Mouse (Mus musculus) CH12.LX (cell line): ENCODE measurements around the gene Kcnj4. TPM values are rescaled to one million over a fixed set of nuclear protein-coding genes. Genes with fewer than 3 reads are reported as not detected.

ENCODE experiments used
- DNase-seq: peaks from one replicate; pipeline ENCODE4 v3.0.0-alpha.2; 2013; ENCODE audit errors: extremely low read depth
- H3K27ac ChIP-seq: 2 replicates; pipeline ENCODE4 v1.5.1; 2012; ENCODE audit warnings: low read depth, mild to moderate bottlenecking, control low read depth, moderate library complexity; ENCODE audit not compliant: insufficient read depth
- H3K27me3 ChIP-seq: replicated peaks from 2 replicates; pipeline ENCODE3; 2012; ENCODE audit warnings: inconsistent platforms
- H3K36me3 ChIP-seq, 2 experiments: replicated peaks in 1 of 2; 2 replicates each; pipeline versions ENCODE3 to v1.6.1; 2012; ENCODE audit warnings: inconsistent platforms in 1 of 2, low read length in 1 of 2, mild to moderate bottlenecking in 1 of 2, mixed read lengths in 1 of 2, moderate library complexity in 1 of 2; ENCODE audit not compliant: control insufficient read depth in 1 of 2, insufficient read depth in 1 of 2
- H3K4me1 ChIP-seq, 2 experiments: 2 replicates each; pipeline ENCODE4 v1.6.1; 2012; ENCODE audit warnings: inconsistent platforms in 1 of 2, moderate library complexity in 1 of 2; ENCODE audit not compliant: insufficient read depth in 2 of 2, control insufficient read depth in 1 of 2
- H3K4me2 ChIP-seq: 2 replicates; pipeline ENCODE4 v1.6.1; 2012; ENCODE audit warnings: low read depth, mild to moderate bottlenecking, control low read depth; ENCODE audit not compliant: poor library complexity, insufficient read depth, severe bottlenecking
- H3K4me3 ChIP-seq, 3 experiments: fragments of 150-350 bp in 1 of 3; sonication (generic) in 1 of 3; replicated peaks in 1 of 3; 2 replicates each; pipeline versions ENCODE3 to v1.5.1; 2011 to 2012; ENCODE audit warnings: low read depth in 2 of 3, low read length in 2 of 3, mild to moderate bottlenecking in 2 of 3, moderate library complexity in 2 of 3, control low read depth in 1 of 3, improper control_type of control experiment in 1 of 3, inconsistent platforms in 1 of 3, mixed read lengths in 1 of 3; ENCODE audit not compliant: poor library complexity in 1 of 3
- H3K79me2 ChIP-seq: replicated peaks from 2 replicates; pipeline ENCODE4 v1.6.1; 2012; ENCODE audit warnings: mild to moderate bottlenecking, moderate library complexity; ENCODE audit not compliant: control insufficient read depth, poor library complexity, insufficient read depth, severe bottlenecking; ENCODE audit errors: extremely low read depth
- H3K9ac ChIP-seq: 2 replicates; pipeline ENCODE4 v1.6.1; 2012; ENCODE audit warnings: low read depth, mild to moderate bottlenecking, control low read depth, moderate library complexity; ENCODE audit not compliant: insufficient read depth
- H3K9me3 ChIP-seq: replicated peaks from 2 replicates; pipeline ENCODE3; 2012; ENCODE audit warnings: low read length, inconsistent platforms, mixed read lengths
- BHLHE40 ChIP-seq: IDR thresholded peaks from 2 replicates; pipeline ENCODE4 v1.6.1; 2011; ENCODE audit warnings: mild to moderate bottlenecking, low read depth, low read length, improper control_type of control experiment
- CHD2 ChIP-seq: IDR thresholded peaks from 2 replicates; pipeline ENCODE4 v1.6.1; 2011; ENCODE audit warnings: low read length, improper control_type of control experiment
- CTCF ChIP-seq, 2 experiments: IDR thresholded peaks in 1 of 2; conservative IDR thresholded peaks in 1 of 2; 2 replicates each; pipeline ENCODE4 v1.5.1; 2011 to 2012; ENCODE audit warnings: low read depth in 2 of 2, low read length in 2 of 2, improper control_type of control experiment in 1 of 2, inconsistent platforms in 1 of 2, mild to moderate bottlenecking in 1 of 2, moderate library complexity in 1 of 2
- EP300 ChIP-seq: IDR thresholded peaks from 2 replicates; pipeline ENCODE4 v1.6.1; 2011; ENCODE audit warnings: low read length, improper control_type of control experiment
- GABPA ChIP-seq: IDR thresholded peaks from 2 replicates; pipeline ENCODE4 v1.6.1; 2012; ENCODE audit warnings: low read depth, low read length, improper control_type of control experiment, inconsistent platforms; ENCODE audit not compliant: insufficient replicate concordance
- HCFC1 ChIP-seq: IDR thresholded peaks from 2 replicates; pipeline ENCODE4 v1.6.1; 2012; ENCODE audit warnings: low read depth, mild to moderate bottlenecking, inconsistent platforms, low read length, improper control_type of control experiment
- MAZ ChIP-seq: IDR thresholded peaks from 2 replicates; pipeline ENCODE4 v1.6.1; 2012; ENCODE audit warnings: low read depth, mild to moderate bottlenecking, inconsistent platforms, low read length, improper control_type of control experiment, moderate library complexity
- MXI1 ChIP-seq: IDR thresholded peaks from 2 replicates; pipeline ENCODE4 v1.6.1; 2011; ENCODE audit warnings: mild to moderate bottlenecking, low read depth, low read length, improper control_type of control experiment
- MYC ChIP-seq: IDR thresholded peaks from 2 replicates; pipeline ENCODE4 v1.6.1; 2011; ENCODE audit warnings: low read depth, mild to moderate bottlenecking, improper control_type of control experiment, low read length
- NRF1 ChIP-seq: IDR thresholded peaks from 2 replicates; pipeline ENCODE4 v1.6.1; 2014; ENCODE audit warnings: low read depth, mild to moderate bottlenecking, inconsistent platforms, low read length, improper control_type of control experiment, moderate library complexity
- PAX5 ChIP-seq: IDR thresholded peaks from 2 replicates; pipeline ENCODE4 v1.6.1; 2012; ENCODE audit warnings: low read length, inconsistent platforms, mixed read lengths
- POLR2A ChIP-seq: IDR thresholded peaks from 2 replicates; pipeline ENCODE4 v1.6.1; 2011; ENCODE audit warnings: low read depth, mild to moderate bottlenecking, improper control_type of control experiment, low read length
- POLR2AphosphoS2 ChIP-seq: IDR thresholded peaks from 2 replicates; pipeline ENCODE4 v1.6.1; 2011; ENCODE audit warnings: low read depth, low read length, improper control_type of control experiment
- SIN3A ChIP-seq: IDR thresholded peaks from 2 replicates; pipeline ENCODE4 v1.6.1; 2012; ENCODE audit warnings: low read length, improper control_type of control experiment, inconsistent platforms
- SMC3 ChIP-seq: IDR thresholded peaks from 2 replicates; pipeline ENCODE4 v1.6.1; 2011; ENCODE audit warnings: low read depth, low read length, improper control_type of control experiment
- TBP ChIP-seq: conservative IDR thresholded peaks from 2 replicates; pipeline ENCODE4 v1.6.1; 2011; ENCODE audit warnings: low read depth, low read length, improper control_type of control experiment
- UBTF ChIP-seq: IDR thresholded peaks from 2 replicates; pipeline ENCODE4 v1.6.1; 2012; ENCODE audit warnings: low read depth, mild to moderate bottlenecking, inconsistent platforms, low read length, improper control_type of control experiment, moderate library complexity
- USF1 ChIP-seq: IDR thresholded peaks from 2 replicates; pipeline ENCODE4 v1.6.1; 2014; ENCODE audit warnings: low read depth, mild to moderate bottlenecking, inconsistent platforms, low read length, improper control_type of control experiment
- ZMIZ1 ChIP-seq: IDR thresholded peaks from 2 replicates; pipeline ENCODE4 v1.6.1; 2012; ENCODE audit warnings: low read depth, mild to moderate bottlenecking, inconsistent platforms, low read length, improper control_type of control experiment
- dilution Hi-C: fragments of 300-500 bp; cut with MboI; formaldehyde crosslinking; loops from 2 replicates; pipeline ENCODE4 v1.14.3; 2020; ENCODE audit warnings: low sequenced_read_pairs; ENCODE audit not compliant: extremely low pct_unique_long_range_greater_than_20kb, extremely low pct_ligation_motif_present
- in situ Hi-C: fragments of 300-500 bp; cut with MboI; formaldehyde crosslinking; loops from 3 replicates; pipeline ENCODE4 v1.14.3; 2019; ENCODE audit warnings: low sequenced_read_pairs, low pct_ligation_motif_present, low pct_unique_long_range_greater_than_20kb, mixed read lengths
- polyA plus RNA-seq: library from polyadenylated mRNA; unstranded; fragments of >175 nt; gene quantifications from 2 replicates; pipeline ENCODE4 v1.2.1, GENCODE M21; 2012; ENCODE audit warnings: low read depth; ENCODE audit not compliant: insufficient read length
- total RNA-seq, 2 experiments: library from RNA; depleted of rRNA; stranded (reverse); fragments of 300-350 nt in 1 of 2; fragments of >200 nt in 1 of 2; gene quantifications; 2 replicates each; pipeline ENCODE4 v1.2.3; 2012 to 2014

Gene Kcnj4
- total RNA-seq (2012; rRNA removed) (not detected in 2 replicates), total RNA-seq (2014; rRNA removed) (not detected in 2 replicates), polyA plus RNA-seq (not detected in 2 replicates)

DNA sequence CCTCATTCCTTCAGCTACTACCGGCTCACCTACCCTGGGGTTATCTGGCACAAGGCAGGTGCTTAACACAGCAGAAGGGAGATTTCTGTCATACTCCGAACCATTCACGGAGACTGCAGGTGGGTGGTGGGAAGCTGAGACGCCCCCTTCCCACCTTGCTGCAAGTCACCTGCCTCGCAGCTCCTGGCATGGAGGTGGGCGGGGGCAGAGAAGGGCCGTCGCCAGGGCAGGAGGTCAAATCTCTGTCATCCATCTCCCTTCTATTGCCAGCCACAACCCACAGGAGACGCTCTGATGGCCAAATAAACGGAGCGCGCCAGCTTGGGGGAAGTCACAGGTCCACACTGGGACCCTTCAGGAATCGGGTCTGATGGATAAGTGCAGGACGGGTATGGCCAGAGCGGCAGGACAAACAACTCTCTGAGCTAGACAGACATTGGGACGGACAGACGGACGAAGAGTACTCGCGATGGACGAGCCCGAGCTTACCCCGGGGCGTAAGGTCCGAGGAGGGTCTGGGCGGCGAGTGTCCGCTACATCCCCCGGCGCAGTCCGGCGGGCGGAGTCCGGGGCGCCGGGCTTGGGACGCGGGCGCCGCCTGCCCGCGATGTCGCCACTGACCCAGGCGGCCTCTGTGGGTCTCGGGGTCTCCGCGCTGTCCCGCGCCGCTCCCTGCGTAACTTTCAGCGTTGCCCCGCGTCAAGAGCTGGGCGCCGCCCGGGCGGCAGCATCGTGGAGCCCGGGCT lies at the start of gene Kcnj4:
Gene Kcnj4 (minus strand): TSS at position 535 of the 746 bp plus-strand sequence.
- Histone ChIP-seq H3K4me3 (no peak within 1 kb of the TSS), H3K4me1 (0 out of 4 replicates have a peak, but pooled peaks cover 0 to 1% of the 10 kb centered on the region in 2 experiments), H3K27me3 (peaks cover 85% of the 10 kb centered on the region), H3K36me3 (no peaks in the 10 kb centered on the region), H3K4me2 (no peak within 1 kb of the TSS), H3K79me2 (no peaks in the 10 kb centered on the region), H3K27ac (no peak within 1 kb of the TSS), H3K9me3 (peaks cover 2% of the 10 kb centered on the region), H3K9ac (no peak within 1 kb of the TSS)
- in situ Hi-C loops = no loop called here
- no peak for DNase-seq
- dilution Hi-C loops = no loop called here
- TF ChIP-seq TBP (no peak), GABPA (no peak), NRF1 (no peak), CTCF (conservative IDR thresholded peaks at IDR 0.05 in 1 of 2, IDR thresholded peaks at IDR 0.05 in 1 of 2; ENCODE audit: low read depth in 2 of 2, low read length in 2 of 2) (no peak), POLR2A (no peak), SIN3A (no peak), MYC (no peak), EP300 (no peak), HCFC1 (no peak), UBTF (no peak)

DNA sequence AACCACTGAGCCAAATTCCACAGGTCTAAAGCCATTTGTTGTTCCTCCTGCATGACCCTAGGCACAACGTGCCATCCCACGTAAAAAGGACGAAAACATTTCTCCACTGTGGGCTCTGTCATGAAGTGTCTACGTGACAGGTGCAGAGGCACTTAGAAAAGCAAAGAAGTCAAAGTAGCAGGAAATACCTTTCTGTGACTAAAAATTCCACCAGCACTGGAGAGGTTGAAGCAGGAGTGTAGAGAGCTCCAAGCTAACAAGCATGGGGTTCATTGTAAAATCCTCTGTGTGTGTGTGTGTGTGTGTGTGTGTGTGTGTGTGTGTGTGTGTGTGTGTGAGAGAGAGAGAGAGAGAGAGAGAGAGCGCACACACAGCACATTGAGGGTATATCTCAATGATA lies 47.5 kb upstream of the Kcnj4 start:
- dilution Hi-C loops = no loop called here

More for the DNA sequence above, 47.5 kb upstream of the Kcnj4 start:
- no peak for TF ChIP-seq MAZ
- TF ChIP-seq NRF1 = no peak
- no peak for TF ChIP-seq POLR2AphosphoS2
- TF ChIP-seq SMC3 = no peak
- TF ChIP-seq USF1 = no peak
- no peak for TF ChIP-seq PAX5
- TF ChIP-seq POLR2A = no peak
- TF ChIP-seq ZMIZ1 = no peak
- TF ChIP-seq MXI1 = no peak
- no peak for TF ChIP-seq CHD2
- TF ChIP-seq BHLHE40 = no peak
- no peak overlapping the region for H3K27ac ChIP-seq
- no peaks in the 10 kb centered on the region for H3K36me3 ChIP-seq
- in situ Hi-C loops = no loop called here
- no peaks in the 10 kb centered on the region for H3K4me1 ChIP-seq
- no peaks in the 10 kb centered on the region for H3K79me2 ChIP-seq
- no peak overlapping the region for H3K4me2 ChIP-seq
- no peak overlapping the region for H3K9ac ChIP-seq
- DNase-seq = no peak
- H3K9me3 ChIP-seq = no peaks in the 10 kb centered on the region
- peaks cover 2% of the 10 kb centered on the region for H3K27me3 ChIP-seq
- H3K4me3 ChIP-seq = no peak overlapping the region
